Mouse (Mus musculus): ENCODE data around the gene Cetn3. TPM values are rescaled to one million over a fixed set of nuclear protein-coding genes. Genes with fewer than 3 reads are reported as not detected.

Cetn3 gene
- polyA plus RNA-seq, 1 experiment from 2014 or later, result 164 TPM

GRCm38 (mm10) chr13:81791861-81792260 lies 9.0 kb downstream of the Cetn3 start:
- no peak overlapping the region for H3K9ac ChIP-seq (ENCODE audit: low read depth, low read length)
- no peak overlapping the region for H3K4me2 ChIP-seq (ENCODE audit: low read depth, low read length)
- no peaks in the 10 kb centered on the region for H3K27me3 ChIP-seq (replicated peaks; ENCODE audit: control insufficient read depth, insufficient read depth, low read length)
- no peak overlapping the region for H3K27ac ChIP-seq (ENCODE audit: low read length)
- no peak overlapping the region for H3K4me3 ChIP-seq (ENCODE audit: low read length)
- H3K36me3 ChIP-seq (ENCODE audit: control insufficient read depth, insufficient read depth, low read length), result no peaks in the 10 kb centered on the region
- no peaks in the 10 kb centered on the region for H3K4me1 ChIP-seq (ENCODE audit: control insufficient read depth, insufficient read depth, low read length)
- ATAC-seq, result no peak
- no peaks in the 10 kb centered on the region for H3K9me3 ChIP-seq (ENCODE audit: control insufficient read depth, low read length)
- WGBS, result 44% methylated on average over 8 of the region's 8 CpGs

DNA sequence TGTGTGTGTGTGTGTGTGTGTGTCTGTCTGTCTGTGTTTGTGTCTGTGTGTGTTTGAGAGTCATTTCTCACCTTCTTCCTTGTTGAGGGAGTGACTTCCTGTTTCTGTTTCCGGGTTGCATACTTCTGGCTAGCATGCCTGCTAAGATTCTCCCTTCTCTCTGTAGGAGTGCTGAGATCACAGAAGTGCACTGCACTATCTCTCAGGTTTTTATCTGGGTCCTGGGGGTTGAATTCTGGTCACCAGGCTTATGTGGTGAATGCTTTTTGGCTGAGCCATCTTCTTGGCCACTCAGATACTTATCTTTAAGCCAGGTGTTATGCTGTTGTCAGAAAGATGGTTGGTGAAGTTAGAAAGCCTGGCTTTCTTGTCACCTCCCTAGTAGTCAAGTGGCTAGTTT lies 11.0 kb downstream of the Cetn3 start:
- no peak overlapping the region for H3K4me3 ChIP-seq (ENCODE audit: low read length)
- no peaks in the 10 kb centered on the region; the same call in 1 of the 2 replicates for H3K36me3 ChIP-seq (ENCODE audit: control insufficient read depth, insufficient read depth, low read length)
- no peaks in the 10 kb centered on the region for H3K9me3 ChIP-seq (ENCODE audit: control insufficient read depth, low read length)
- H3K27me3 ChIP-seq (replicated peaks; ENCODE audit: control insufficient read depth, insufficient read depth, low read length), result no peaks in the 10 kb centered on the region
- H3K4me2 ChIP-seq (ENCODE audit: low read depth, low read length), result no peak overlapping the region
- no peak overlapping the region for H3K27ac ChIP-seq (ENCODE audit: low read length)
- H3K9ac ChIP-seq (ENCODE audit: low read depth, low read length), result no peak overlapping the region
- ATAC-seq, result no peak
- H3K4me1 ChIP-seq (ENCODE audit: control insufficient read depth, insufficient read depth, low read length), result no peaks in the 10 kb centered on the region
- WGBS, result 52% methylated on average over 1 of the region's 1 CpGs

GRCm38 (mm10) chr13:81801121-81801520 lies 18.2 kb downstream of the Cetn3 start:
- no peak overlapping the region for H3K27ac ChIP-seq (ENCODE audit: low read length)
- no peaks in the 10 kb centered on the region; the same call in 1 of the 2 replicates for H3K36me3 ChIP-seq (ENCODE audit: control insufficient read depth, insufficient read depth, low read length)
- H3K27me3 ChIP-seq (replicated peaks; ENCODE audit: control insufficient read depth, insufficient read depth, low read length), result no peaks in the 10 kb centered on the region
- no peaks in the 10 kb centered on the region for H3K4me1 ChIP-seq (ENCODE audit: control insufficient read depth, insufficient read depth, low read length)
- no peak overlapping the region for H3K4me2 ChIP-seq (ENCODE audit: low read depth, low read length)
- no peaks in the 10 kb centered on the region for H3K9me3 ChIP-seq (ENCODE audit: control insufficient read depth, low read length)
- H3K4me3 ChIP-seq (ENCODE audit: low read length), result no peak overlapping the region
- no peak for ATAC-seq
- no peak overlapping the region for H3K9ac ChIP-seq (ENCODE audit: low read depth, low read length)
- WGBS, result 35% methylated on average over 3 of the region's 3 CpGs

DNA sequence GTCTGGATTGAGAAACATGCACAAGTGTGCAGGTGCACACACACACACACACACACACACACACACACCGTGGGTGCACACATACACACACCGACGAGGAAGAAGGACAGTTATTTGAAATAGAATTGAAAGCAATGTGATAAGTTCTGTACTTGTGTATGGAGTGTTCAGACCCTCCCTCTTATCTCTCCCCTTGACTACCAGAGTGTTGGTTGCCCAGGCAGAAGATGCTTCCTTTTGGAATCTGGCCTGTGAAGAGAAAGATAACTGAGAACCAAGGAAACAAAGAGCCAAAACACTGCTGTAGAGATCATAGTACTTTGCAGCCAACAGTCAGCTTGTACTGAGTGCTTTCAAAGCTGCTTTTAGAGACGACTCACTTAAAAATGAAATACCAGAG lies 20.8 kb downstream of the Cetn3 start:
- Histone ChIP-seq H3K9me3 (ENCODE audit: control insufficient read depth, low read length) (no peaks in the 10 kb centered on the region), H3K27ac (ENCODE audit: low read length) (no peak overlapping the region), H3K27me3 (replicated peaks; ENCODE audit: control insufficient read depth, insufficient read depth, low read length) (no peaks in the 10 kb centered on the region), H3K4me3 (ENCODE audit: low read length) (no peak overlapping the region), H3K4me2 (ENCODE audit: low read depth, low read length) (no peak overlapping the region), H3K4me1 (ENCODE audit: control insufficient read depth, insufficient read depth, low read length) (no peaks in the 10 kb centered on the region), H3K36me3 (ENCODE audit: control insufficient read depth, insufficient read depth, low read length) (no peaks in the 10 kb centered on the region), H3K9ac (ENCODE audit: low read depth, low read length) (no peak overlapping the region)
- 83% methylated on average over 4 of the region's 4 CpGs for WGBS
- no peak for ATAC-seq

DNA sequence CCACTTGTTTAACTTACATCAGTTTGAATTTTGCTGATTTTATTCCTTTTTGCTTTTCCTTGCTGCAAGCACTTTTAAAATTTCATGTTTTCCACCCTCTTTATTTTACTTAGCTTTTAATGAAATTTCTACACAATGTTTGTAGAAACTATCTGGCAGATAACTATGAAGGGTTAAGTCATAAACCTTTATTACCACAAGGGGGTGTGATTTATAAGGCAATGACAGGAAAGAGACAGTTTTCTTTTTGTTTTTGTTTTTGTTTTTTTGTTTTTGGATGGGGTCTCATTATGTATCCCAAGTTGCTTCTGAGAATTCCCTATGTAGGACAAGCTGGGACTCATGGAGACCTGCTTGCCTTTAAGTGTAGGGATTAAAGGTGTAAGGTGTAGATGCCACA lies 39.9 kb downstream of the Cetn3 start:
- no peaks in the 10 kb centered on the region for H3K36me3 ChIP-seq (ENCODE audit: control insufficient read depth, insufficient read depth, low read length)
- H3K27ac ChIP-seq (ENCODE audit: low read length), result no peak overlapping the region
- H3K4me1 ChIP-seq (ENCODE audit: control insufficient read depth, insufficient read depth, low read length), result no peaks in the 10 kb centered on the region
- no peak overlapping the region for H3K4me3 ChIP-seq (ENCODE audit: low read length)
- no peak for ATAC-seq
- H3K9me3 ChIP-seq (ENCODE audit: control insufficient read depth, low read length), result no peaks in the 10 kb centered on the region
- H3K4me2 ChIP-seq (ENCODE audit: low read depth, low read length), result no peak overlapping the region
- H3K27me3 ChIP-seq (replicated peaks; ENCODE audit: control insufficient read depth, insufficient read depth, low read length), result no peaks in the 10 kb centered on the region
- H3K9ac ChIP-seq (ENCODE audit: low read depth, low read length), result no peak overlapping the region

DNA sequence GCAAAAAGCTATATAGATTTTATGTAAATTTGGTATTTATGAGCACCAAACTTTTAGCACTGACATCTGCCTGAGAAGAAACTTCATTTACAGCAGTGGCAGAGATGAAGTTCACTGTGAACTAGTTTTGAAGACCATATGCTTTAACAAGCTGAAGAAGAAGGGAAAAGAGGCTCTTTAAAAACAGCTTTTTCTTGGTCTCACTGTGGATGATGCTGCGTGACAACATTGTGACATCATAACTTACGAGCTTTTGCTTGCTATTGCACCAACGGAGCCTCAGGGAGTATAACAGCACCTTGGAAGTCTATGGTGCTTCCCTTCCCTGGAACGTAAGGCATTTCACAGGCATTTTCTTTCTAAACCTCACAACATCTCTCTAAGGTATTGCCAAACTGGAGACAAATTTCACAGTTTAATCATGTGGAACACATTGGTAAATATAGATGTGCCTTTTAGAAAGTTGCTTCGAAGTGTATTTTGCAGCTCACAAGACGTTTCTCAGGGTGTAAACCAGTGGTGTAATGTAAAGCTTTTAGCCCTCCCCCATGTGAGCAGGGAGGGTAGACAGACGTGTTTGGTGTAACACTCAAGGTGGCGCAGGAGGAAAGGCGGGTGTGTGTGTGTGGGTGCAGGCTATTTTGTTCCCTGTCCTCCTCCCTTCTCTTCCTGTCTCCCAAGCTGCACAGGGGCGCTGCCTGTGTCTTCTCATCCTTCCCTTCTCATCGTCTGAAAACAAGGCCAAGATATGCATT lies 41.9 kb downstream of the Cetn3 start:
- H3K4me2 ChIP-seq (ENCODE audit: low read depth, low read length), result no peak overlapping the region
- no peaks in the 10 kb centered on the region for H3K36me3 ChIP-seq (ENCODE audit: control insufficient read depth, insufficient read depth, low read length)
- no peak overlapping the region for H3K4me3 ChIP-seq (ENCODE audit: low read length)
- no peaks in the 10 kb centered on the region for H3K4me1 ChIP-seq (ENCODE audit: control insufficient read depth, insufficient read depth, low read length)
- no peaks in the 10 kb centered on the region for H3K9me3 ChIP-seq (ENCODE audit: control insufficient read depth, low read length)
- H3K27me3 ChIP-seq (replicated peaks; ENCODE audit: control insufficient read depth, insufficient read depth, low read length), result no peaks in the 10 kb centered on the region
- H3K27ac ChIP-seq (ENCODE audit: low read length), result no peak overlapping the region
- WGBS, result 72% methylated on average over 11 of the region's 11 CpGs
- no peak overlapping the region for H3K9ac ChIP-seq (ENCODE audit: low read depth, low read length)
- no peak for ATAC-seq

DNA sequence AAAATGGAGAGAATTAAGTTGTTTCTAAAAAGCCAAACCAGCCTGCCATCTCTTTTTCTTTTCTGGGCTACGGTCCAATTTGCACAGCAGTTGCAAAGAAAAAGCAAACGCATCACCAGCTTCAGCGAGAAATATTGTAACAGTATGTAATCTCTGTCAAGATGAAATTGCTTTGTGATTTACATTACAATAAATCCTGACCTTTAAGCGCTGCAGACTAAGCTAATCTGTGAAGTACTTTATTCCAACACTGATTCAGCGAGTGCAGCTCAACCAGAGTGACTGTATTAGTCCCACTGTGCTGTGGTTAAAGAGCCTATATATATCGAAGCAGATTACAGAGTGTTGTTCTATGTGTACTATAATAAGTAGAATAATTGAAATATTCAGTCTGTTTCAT lies 45.6 kb downstream of the Cetn3 start:
- ATAC-seq, result peak; percentile 42; the same call in 1 of the 2 replicates
- Histone ChIP-seq H3K36me3 (ENCODE audit: control insufficient read depth, insufficient read depth, low read length) (no peaks in the 10 kb centered on the region), H3K4me1 (ENCODE audit: control insufficient read depth, insufficient read depth, low read length) (no peaks in the 10 kb centered on the region), H3K9me3 (ENCODE audit: control insufficient read depth, low read length) (no peaks in the 10 kb centered on the region), H3K27me3 (replicated peaks; ENCODE audit: control insufficient read depth, insufficient read depth, low read length) (no peaks in the 10 kb centered on the region), H3K9ac (ENCODE audit: low read depth, low read length) (no peak overlapping the region), H3K4me2 (ENCODE audit: low read depth, low read length) (no peak overlapping the region), H3K4me3 (ENCODE audit: low read length) (no peak overlapping the region), H3K27ac (ENCODE audit: low read length) (no peak overlapping the region)
- 42% methylated on average over 6 of the region's 6 CpGs for whole genome bisulfite sequencing

GRCm38 (mm10) chr13:81831838-81832237 lies 49.0 kb downstream of the Cetn3 start:
- ATAC-seq, result no peak
- Histone ChIP-seq H3K9me3 (ENCODE audit: control insufficient read depth, low read length) (no peaks in the 10 kb centered on the region), H3K36me3 (ENCODE audit: control insufficient read depth, insufficient read depth, low read length) (no peaks in the 10 kb centered on the region), H3K4me3 (ENCODE audit: low read length) (no peak overlapping the region), H3K4me2 (ENCODE audit: low read depth, low read length) (no peak overlapping the region), H3K27ac (ENCODE audit: low read length) (no peak overlapping the region), H3K9ac (ENCODE audit: low read depth, low read length) (no peak overlapping the region), H3K4me1 (ENCODE audit: control insufficient read depth, insufficient read depth, low read length) (no peaks in the 10 kb centered on the region), H3K27me3 (replicated peaks; ENCODE audit: control insufficient read depth, insufficient read depth, low read length) (no peaks in the 10 kb centered on the region)
- WGBS, result 80% methylated on average over 7 of the region's 7 CpGs

DNA sequence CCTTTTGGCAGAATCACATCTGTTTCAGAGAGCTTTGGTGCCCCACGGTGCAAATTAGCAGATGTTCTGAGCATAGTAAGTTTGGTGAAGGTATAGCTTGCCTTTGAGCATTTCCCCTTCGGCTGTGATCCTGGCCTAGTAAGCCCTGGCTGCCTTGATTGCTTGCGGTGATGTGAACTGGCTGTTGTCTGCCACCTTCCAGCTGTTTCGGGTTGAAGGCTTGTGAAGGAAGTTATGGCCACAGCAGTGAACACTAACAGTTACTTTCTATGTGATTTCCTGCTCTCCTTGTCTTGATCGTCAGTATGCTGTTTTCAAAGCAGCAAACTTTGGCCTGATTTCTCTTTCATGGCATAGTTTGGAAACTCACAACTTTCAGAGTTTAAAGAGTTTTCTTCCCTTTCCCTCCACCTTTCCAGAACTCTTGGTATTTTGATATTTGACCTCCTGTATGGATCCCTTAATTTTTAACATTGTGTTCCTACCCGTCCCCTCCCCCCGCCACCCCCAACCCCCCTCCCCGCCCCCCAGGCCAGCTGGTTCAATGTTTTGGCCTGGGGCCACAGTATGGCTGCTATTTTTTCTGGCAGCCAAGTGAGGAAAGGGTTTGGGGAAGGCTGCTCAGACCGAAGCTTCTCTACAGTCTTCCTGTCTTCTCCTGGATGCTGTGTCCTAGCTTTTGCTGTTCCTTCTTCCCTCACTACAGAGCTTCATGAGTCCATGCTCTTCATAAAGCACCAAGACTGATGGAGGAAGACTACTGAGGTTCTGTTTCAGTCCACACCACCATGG lies 53.7 kb downstream of the Cetn3 start:
- no peak for ATAC-seq
- H3K9ac ChIP-seq (ENCODE audit: low read depth, low read length), result no peak overlapping the region
- H3K27me3 ChIP-seq (replicated peaks; ENCODE audit: control insufficient read depth, insufficient read depth, low read length), result no peaks in the 10 kb centered on the region
- 68% methylated on average over 9 of the region's 9 CpGs for WGBS
- H3K4me1 ChIP-seq (ENCODE audit: control insufficient read depth, insufficient read depth, low read length), result no peaks in the 10 kb centered on the region
- no peaks in the 10 kb centered on the region for H3K9me3 ChIP-seq (ENCODE audit: control insufficient read depth, low read length)
- H3K4me2 ChIP-seq (ENCODE audit: low read depth, low read length), result no peak overlapping the region
- H3K27ac ChIP-seq (ENCODE audit: low read length), result no peak overlapping the region
- H3K36me3 ChIP-seq (ENCODE audit: control insufficient read depth, insufficient read depth, low read length), result no peaks in the 10 kb centered on the region
- no peak overlapping the region for H3K4me3 ChIP-seq (ENCODE audit: low read length)
